Mouse (Mus musculus) T-cell, adult 66 days (primary cell): ENCODE results near the gene Zfp827. TPM values are rescaled to one million over a fixed set of nuclear protein-coding genes. Genes with fewer than 3 reads are reported as not detected.

ENCODE experiments used
- total RNA-seq, 2 experiments: library from RNA; stranded (reverse); gene quantifications; 3 replicates in 1 of 2; 4 replicates in 1 of 2; pipeline ENCODE4 v1.2.4; 2023

Zfp827 gene
- 10 to 100 TPM; 25.7 to 25.9 TPM for total RNA-seq

DNA sequence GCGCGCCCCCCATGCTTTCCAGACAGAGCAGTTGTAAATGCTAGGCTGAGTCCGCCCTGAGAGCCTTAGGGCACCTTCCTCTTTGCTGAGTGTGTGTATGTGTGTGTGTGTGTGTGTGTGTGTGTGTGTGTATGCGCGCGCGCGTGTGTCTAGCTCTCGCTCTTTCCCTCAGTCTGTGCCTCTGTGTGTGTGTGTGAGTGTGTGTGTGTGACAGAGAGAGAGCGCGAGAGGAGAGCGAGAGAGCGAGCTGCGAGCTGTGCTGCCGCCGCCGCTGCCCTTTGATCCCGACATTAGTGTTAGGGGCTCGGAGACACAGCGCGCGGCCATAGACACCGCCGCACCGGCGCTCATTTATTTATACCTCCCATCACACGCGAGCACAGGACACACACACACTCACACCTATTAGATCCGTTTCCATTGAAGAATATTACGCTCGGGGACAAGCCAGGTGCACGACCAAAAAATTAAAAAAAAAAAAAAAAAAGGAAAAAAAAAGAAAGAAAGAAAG lies at the start of gene Zfp827:
Gene Zfp827 (plus strand): TSS at position 461 of the 511 bp plus-strand sequence.

Other genes starting within 250 kb of the Zfp827 start
- 10 to 100 TPM; 52.0 to 68.7 TPM for gene Lsm6, start 207.3 kb upstream of the Zfp827 start, total RNA-seq
- under 1 TPM in 1 of 2 experiments, not detected in 1; 0.62 TPM for gene 1700011L22Rik, start 220.1 kb downstream of the Zfp827 start, total RNA-seq